Mouse (Mus musculus) ES-CJ7 (cell line): Measurements from ENCODE around the gene Pkmyt1.
A peak's percentile ranks its signal among the peaks of the same experiment; 100 is the strongest.

Experiments
- DNase-seq: peaks from one replicate; pipeline ENCODE4 v3.0.0; 2011; ENCODE audit warnings: low read depth, low spot score

Pkmyt1 gene

DNA sequence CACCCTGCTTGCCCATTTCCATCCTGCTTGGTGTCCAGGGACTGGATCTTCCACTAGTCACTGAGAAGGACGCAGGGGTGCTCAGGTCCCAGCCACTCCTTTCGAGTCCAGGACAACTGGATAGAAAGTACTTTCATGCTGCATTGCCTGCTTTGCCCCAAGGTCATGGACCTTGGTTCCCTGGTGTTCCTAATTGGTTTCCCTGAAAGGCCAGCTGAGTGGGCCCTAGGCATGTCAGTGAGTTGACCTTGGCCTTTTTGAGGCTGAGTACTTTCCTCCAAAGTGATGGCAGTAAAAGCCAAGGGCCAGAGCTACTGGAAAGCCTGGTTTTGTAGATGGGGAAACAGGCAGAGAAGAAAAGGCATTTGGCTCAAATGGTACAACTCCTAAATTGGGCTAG, 4.2 kb upstream of the Pkmyt1 start:
- DNase-seq = no peak

DNA sequence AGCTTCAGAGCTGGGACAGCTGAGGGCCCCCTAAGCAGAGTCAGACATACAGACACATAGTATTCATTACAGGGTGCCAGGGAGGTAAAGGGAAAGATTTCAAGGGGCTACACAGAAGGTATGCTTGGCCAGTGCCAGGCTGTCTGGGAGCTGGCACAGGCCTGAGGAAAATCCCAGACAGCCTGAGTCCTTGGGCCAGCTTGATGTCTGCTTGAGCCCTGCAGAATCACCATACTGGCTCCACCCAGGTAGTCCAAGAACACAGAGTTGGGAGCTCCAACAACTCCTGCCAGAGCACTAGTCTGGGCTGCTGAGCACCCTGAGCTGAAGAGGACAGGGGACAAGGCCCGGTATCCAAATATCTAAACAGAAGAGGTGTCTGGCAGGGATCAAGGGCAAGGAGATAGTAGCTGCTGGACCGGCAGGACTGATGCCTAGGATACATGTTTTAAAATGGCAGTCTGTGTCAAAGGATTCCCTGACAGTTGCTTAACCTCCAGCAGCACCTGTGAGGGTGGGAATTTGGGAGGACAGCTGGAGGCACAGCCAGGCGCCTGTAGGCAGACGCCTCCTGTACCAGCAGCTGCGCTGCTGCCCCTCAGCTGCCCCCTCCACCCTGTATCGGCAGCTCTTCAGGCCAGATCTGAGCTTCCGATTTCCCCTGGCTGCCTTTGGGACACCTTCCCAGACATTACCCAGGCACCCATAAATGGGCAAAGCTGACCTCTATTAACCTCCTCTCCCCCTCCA, 3.6 kb upstream of the Pkmyt1 start, which contains the start of gene 1520401A03Rik:
1520401A03Rik (minus strand) TSS at position 408 of the 750 bp plus-strand sequence.
- DNase-seq = no peak

- DNase-seq = peak; percentile 26
These were observed 659 bp upstream of the Pkmyt1 start for GRCm38 (mm10) chr17:23725477-23725876.

DNA sequence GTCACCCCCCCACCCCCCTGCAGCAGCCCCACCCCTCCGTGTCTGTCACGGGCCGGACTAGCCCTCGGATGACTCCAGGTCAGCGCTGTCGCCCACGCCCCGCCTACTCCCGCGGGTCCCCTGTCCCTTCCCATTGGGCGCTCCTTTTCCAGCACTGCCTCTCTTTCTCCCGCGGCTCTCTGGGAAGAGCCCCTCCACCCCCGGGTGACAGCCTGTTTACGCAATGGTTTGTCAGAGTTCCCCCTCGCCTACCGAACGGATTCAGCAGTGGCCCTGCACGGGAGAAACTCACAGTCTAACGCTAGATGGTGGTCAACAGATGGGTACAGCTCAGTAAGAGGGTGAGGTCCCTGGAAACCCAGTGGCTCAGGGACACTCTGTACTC, 614 bp downstream of the Pkmyt1 start:
- DNase-seq = peak; percentile 70

DNA sequence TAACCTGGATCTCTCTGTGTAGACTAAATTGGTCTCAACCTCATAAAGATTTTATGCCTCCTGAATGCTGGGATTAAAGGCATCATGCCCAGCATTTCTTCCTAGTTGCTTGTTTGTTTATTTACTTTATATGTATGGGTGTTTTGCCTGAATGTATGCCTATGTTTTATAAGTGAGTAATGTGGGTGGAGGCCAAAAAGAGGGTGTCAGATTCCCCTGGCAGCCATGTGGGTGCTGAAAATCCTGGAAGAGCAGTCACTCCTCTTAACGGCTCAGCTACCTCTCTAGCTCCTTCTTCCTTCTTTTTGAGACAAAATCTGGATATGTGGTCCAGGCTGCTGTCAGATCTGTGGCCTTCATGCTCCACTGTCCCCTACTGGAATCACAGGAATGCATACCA, 4.3 kb downstream of the Pkmyt1 start:
- no peak for DNase-seq

- DNase-seq = no peak
These were observed 8.2 kb downstream of the Pkmyt1 start for GRCm38 (mm10) chr17:23734341-23734740.

- DNase-seq = no peak
These were observed 11.6 kb downstream of the Pkmyt1 start for GRCm38 (mm10) chr17:23737493-23738445.

DNA sequence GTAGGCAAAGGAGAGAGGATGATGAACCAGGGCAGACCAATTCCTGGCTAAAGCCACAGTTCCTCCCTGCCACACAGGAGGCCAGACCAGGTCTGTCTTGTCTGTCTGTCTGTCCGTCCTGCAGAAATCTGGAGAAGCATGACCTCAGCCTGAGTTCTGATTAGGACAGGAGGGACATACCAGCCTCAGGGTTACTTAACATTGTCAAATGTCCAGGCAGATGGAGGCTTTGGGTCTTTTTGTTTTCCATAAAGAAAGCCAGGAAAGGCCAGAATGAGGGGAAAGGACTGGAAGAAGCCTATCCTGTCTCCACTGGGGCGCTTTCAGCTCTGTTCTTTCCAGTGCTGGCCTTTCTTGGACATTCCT, 12.7 kb downstream of the Pkmyt1 start:
- DNase-seq = no peak

DNA sequence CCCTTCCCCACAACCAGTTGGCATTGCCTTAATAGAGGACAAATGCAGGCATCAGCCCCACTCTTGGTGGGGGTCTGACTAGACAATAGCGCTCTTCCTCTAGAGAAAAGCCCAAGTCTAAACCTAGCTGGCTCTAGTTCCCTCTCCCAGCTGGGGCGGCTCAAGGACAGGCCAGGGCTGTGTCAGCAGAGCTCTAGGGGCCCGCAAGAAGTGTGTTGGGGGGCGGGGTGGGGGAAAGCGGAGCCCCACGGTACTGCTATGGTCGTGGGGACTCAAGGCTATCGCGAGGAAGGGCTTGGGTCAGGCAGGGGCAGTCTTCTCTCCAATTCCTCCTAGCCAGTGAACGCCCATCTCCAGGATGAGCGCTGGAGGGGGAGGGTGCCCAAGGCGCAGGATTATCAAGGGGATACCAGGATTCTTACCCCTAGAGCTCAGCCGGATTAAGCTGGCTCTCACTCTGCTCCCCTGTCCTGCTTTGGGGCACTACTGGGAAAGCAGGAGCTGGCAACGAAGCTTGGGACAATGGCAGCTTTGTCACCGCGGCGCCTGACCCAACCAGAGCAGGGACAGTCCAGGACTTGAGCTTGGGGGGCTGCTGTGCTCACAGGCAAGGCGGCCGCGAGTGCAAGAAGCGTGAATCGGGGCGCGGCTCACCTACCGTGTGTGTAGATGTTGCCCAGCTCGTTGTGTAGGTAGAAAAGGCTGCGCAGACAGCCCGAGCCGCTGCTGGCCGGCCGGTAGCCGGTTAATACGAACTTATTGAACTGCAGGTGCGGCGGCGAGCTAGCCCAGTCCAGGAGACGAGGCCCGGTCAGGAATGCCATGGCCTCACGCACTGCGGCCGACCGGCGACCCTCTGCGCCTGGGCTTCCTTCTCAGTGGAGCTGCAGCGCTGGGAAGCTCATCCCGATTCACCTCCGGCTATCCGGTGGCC, 13.3 kb downstream of the Pkmyt1 start:
- peak; percentile 54 for DNase-seq

DNA sequence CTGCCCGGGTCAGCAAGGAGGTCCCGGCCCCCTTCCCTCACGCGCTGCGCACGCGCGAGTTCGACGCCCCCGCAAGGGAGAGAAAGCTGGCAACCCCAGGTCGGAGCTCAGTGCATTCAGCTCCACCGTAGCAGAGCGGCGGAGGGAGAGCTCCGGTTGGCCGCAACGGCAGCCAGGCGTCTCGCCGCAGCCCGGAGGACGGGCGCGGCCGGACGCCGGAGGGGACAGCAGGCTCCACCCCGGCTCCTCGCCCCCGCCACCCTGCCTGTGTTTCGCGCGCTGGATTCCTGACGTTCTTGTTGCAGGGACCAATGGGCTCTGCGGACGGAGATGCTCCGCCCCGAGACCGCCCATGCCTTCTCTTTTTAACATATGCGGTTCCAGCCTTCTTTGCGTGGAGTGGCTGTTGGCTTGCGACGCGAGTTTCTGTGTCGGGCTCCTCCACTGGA, 14.0 kb downstream of the Pkmyt1 start:
- DNase-seq = peak; percentile 84

GRCm38 (mm10) chr17:23740598-23741021, 14.5 kb downstream of the Pkmyt1 start, which contains the start of gene Paqr4:
Gene Paqr4 (minus strand): TSS chr17:23740867.
- DNase-seq = no peak

DNA sequence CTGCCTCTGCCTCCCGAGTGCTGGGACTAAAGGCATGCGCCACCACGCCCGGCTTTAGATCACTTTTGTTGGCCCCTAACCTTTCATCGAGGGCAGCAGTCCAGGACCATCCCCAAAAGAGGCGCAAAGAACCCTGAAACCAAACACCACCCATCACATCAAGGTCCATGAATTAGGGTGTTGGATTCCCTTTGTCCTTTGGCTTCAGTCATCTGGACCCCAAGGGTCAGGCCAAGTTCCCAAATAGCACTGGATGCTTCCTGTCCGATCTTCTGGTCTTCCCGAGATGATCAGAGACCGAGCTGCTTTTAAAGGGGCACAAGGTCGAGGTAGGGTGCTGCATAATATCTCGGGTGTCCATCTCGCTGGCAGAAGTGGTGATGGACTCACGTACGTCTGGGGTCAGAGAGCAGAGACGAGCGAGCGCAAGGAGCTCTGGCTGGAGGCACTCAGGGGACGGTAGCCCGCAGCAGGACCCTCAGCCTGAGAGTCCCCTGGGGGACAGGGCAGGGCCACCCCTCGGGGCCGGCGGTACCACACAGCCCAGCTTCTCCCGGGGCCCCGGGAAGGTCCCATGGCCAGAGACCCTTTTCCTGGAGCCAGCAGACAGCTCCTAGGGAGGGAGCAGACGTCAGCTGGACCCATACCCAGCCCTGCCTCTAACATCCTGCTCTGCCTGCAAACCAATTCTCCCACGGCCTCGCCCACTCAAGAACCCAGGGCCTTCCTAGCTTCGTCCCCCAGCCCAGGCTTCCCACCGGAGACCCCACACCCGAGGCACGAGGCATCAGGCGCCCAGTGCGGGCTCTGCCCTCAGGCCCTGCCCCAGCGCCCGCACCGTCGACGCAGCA, 15.4 kb downstream of the Pkmyt1 start:
- no peak for DNase-seq

- peak; percentile 61 for DNase-seq
These were observed 16.2 kb downstream of the Pkmyt1 start for GRCm38 (mm10) chr17:23742210-23742793.

DNA sequence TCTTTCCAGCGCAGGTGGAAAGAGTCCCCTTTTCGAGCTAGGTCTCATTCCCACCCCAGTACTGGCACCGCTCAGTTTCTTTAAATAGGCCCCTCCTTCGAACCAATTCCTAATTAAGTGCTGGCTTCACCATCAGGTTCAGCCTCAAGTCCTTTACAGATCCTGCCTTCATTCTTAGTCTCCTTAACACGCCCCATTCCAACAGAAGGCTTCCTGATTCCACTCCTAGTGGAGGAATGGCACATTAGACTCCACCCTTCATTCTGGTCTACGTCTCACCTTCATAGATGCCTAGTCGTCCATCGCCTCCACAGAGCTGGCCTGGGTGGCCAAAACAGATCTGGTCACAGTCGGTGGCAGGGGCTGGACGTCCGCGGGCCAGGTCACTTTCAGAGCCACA, 16.8 kb downstream of the Pkmyt1 start:
- DNase-seq = peak; percentile 41

DNA sequence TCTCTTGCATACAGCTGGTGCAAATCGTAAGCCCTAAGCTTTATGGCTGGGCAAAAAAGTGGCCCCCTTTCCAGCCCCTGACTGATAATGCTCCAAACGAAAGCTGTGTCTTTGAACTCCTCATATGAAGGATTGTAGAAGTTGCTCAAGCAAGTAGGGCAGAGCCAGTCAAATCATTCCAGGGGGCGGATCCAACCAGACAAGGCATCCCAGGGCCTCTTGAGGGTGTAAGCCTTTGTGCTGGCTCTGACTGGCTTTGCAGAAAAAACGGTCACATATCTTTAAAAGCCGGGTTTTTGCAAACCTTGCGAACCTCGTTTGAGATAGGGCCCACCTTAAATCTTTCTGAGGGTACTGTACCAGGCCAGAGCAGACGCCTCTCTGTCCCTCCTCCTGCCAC, 17.9 kb downstream of the Pkmyt1 start:
- DNase-seq = peak; percentile 29

- no peak for DNase-seq
These were observed 18.5 kb downstream of the Pkmyt1 start for GRCm38 (mm10) chr17:23744651-23745050.

- peak; percentile 36 for DNase-seq
These were observed 19.4 kb downstream of the Pkmyt1 start, which contains the start of gene Kremen2 for GRCm38 (mm10) chr17:23745301-23746251. Gene Kremen2 (minus strand): TSS chr17:23745833.

DNA sequence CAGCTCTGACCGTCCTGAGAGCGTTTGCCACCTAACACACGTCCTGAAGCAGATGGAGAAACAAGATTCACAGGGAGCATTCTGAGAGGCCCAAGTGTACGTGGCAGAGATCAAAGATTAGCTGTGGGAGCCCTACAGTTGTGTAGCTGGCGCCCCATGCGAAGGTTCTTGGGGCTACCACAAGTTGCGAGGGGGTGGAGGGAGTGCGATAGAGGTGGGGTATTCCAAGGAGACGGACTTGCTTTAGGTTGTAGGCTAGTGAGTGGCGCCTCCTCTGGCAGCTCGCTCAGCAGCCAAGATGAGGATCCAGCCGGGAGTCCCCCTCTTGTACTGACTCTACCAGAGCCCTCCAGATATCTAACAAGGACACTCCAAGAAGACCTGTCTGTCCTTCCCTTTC, 20.2 kb downstream of the Pkmyt1 start:
- peak; percentile 83 for DNase-seq

GRCm38 (mm10) chr17:23746767-23747166, 20.6 kb downstream of the Pkmyt1 start:
- DNase-seq = no peak
